Mouse (Mus musculus) right cerebral cortex, postnatal 14 days (tissue): ENCODE measurements around the gene Adck2.
A peak's percentile ranks its signal among the peaks of the same experiment; 100 is the strongest.

ENCODE experiments used
- DNase-seq: peaks from one replicate; pipeline ENCODE4 v3.0.0; 2022

Adck2 gene

GRCm38 (mm10) chr6:39559276-39559939 is 14.3 kb upstream of the Adck2 start:
- no peak for DNase-seq

GRCm38 (mm10) chr6:39562166-39563015 is 11.3 kb upstream of the Adck2 start:
- DNase-seq, result peak; percentile 76

GRCm38 (mm10) chr6:39567528-39567927 is 6.1 kb upstream of the Adck2 start:
- DNase-seq, result no peak

GRCm38 (mm10) chr6:39570426-39570825 is 3.2 kb upstream of the Adck2 start:
- DNase-seq, result no peak

- DNase-seq, result no peak
These were observed 839 bp downstream of the Adck2 start for GRCm38 (mm10) chr6:39574555-39574869.

GRCm38 (mm10) chr6:39574951-39575350 is 1.3 kb downstream of the Adck2 start:
- no peak for DNase-seq

- DNase-seq, result no peak
These were observed 5.9 kb downstream of the Adck2 start for GRCm38 (mm10) chr6:39579552-39579951.

- DNase-seq, result no peak
These were observed 6.9 kb downstream of the Adck2 start for GRCm38 (mm10) chr6:39580558-39580957.

- DNase-seq, result no peak
These were observed 7.6 kb downstream of the Adck2 start for GRCm38 (mm10) chr6:39581087-39581784.

GRCm38 (mm10) chr6:39585517-39585916 is 11.8 kb downstream of the Adck2 start, which contains the start of gene Gm42420:
Gene Gm42420, plus strand, starts transcription at chr6:39585753.
- DNase-seq, result no peak

GRCm38 (mm10) chr6:39591481-39591880 is 17.8 kb downstream of the Adck2 start:
- no peak for DNase-seq

GRCm38 (mm10) chr6:39592401-39593214 is 18.9 kb downstream of the Adck2 start, which contains the start of gene Ndufb2:
Gene Ndufb2, plus strand, starts transcription at chr6:39592574.
- DNase-seq, result peak; percentile 94

DNA sequence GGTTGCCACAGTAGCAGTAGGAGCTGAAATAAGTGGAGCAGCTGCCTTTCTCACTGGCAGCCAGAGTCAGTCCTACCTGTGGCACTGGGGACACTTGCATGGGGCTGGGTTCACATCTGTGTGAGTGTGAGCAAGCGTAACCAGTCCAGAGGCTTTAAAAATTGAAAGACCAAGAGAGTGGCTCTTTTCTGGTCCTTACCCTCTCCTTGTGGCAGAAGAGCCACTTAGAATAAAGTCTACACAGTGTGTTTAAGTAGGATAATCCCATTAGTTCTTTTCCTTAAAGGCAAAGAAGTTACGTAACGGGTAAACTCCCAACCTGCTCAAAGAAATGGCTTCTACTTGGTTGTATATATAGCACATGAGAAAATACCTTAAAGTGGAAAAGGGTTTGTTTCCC is 27.2 kb downstream of the Adck2 start:
- DNase-seq, result no peak

GRCm38 (mm10) chr6:39601828-39602227 is 28.2 kb downstream of the Adck2 start:
- DNase-seq, result no peak

- no peak for DNase-seq
These were observed 30.9 kb downstream of the Adck2 start for GRCm38 (mm10) chr6:39604565-39604964.

GRCm38 (mm10) chr6:39606056-39606455 is 32.4 kb downstream of the Adck2 start:
- DNase-seq, result no peak

DNA sequence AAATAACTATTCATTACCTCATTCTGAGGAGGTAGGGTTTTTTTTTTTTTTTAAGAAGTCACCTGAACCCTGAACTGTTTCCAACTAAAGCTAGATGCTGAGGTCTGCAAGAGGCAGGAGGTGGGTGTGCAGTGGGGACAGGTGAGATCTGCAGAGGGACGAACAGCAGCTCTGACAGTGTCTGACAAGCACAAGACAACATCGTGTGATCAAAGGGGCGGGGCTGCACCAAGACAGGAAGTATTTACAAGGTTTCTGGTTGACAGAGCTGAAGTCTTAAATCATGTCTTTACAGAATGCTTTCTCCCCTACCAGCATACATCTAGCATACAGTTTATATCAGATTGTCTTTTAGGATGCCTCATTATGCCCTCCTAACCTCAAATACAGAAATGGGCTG is 33.2 kb downstream of the Adck2 start:
- DNase-seq, result no peak

DNA sequence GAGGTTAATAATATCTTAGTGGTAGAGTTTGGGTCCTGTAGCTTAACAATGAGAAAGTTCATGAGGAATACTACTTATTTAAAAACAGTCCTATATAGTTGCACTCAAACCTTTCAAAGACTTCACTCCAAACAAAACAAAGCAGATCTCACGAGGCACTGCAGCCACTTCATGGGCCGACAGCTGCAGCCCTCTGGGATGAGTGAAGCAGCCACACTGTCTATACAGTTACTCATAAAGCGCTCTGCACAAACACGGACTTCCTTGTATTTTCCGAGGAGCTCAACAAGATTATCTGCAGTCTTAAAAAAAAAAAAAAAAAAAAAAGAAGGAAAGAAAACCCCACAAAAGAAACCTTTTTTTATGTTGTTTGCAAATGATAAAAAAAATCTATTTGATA is 33.7 kb downstream of the Adck2 start:
- DNase-seq, result no peak

GRCm38 (mm10) chr6:39610207-39610606 is 36.5 kb downstream of the Adck2 start:
- DNase-seq, result no peak

- no peak for DNase-seq
These were observed 37.6 kb downstream of the Adck2 start for GRCm38 (mm10) chr6:39611296-39611695.
